Mouse (Mus musculus) gastrocnemius, adult 18-20 months (tissue): ENCODE measurements around the gene Usp10. TPM values are rescaled to one million over a fixed set of nuclear protein-coding genes. Genes with fewer than 3 reads are reported as not detected.

ENCODE experiments used
- DNase-seq: peaks from one replicate; pipeline ENCODE4 v3.0.0; 2021; ENCODE audit warnings: low spot score
- total RNA-seq, 2 experiments: library from RNA; stranded (reverse); gene quantifications; 2 replicates each; pipeline ENCODE4 v1.2.3; 2021

Gene Usp10
- total RNA-seq, 2 experiments from 2014 or later, result 62.1 to 62.7 TPM

DNA sequence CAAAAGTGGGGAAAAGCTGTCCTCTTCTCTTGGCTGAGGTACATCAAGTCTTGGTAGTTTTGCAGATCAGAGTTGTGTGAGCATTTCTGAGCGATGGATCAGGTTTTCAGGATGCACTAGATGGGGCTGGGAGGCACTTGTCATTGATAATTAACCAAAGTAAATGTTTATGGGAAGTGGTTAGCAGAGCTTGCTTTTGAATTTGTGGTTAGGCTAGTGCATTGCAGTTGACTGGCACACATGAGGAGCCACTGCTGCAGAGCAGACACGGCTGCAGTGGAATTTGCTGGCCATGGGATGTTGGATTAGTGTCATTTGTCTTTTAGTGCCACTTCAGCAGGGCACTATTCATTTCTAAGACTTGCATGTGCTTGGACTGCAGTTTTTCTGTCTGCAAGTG lies 4.0 kb downstream of the Usp10 start:
- DNase-seq, result no peak

DNA sequence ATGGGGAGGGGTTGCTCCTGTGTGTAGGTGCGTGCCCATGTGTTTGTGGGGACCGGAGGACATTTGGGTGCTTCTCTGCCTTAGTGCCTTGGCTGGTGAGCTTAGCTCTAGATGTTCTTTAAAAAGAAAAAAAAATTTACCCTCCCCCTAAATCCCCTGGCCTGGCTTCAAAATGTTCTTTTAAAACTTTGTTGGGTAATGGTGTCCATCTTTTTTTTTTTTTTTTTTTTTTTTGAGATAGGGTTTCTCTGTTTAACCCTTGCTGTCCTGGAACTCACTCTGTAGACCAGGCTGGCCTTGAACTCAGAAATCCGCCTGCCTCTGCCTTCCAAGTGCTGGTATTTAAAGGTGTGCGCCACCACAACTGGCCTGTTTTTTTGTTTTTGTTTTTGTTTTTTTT lies 5.1 kb downstream of the Usp10 start:
- no peak for DNase-seq

DNA sequence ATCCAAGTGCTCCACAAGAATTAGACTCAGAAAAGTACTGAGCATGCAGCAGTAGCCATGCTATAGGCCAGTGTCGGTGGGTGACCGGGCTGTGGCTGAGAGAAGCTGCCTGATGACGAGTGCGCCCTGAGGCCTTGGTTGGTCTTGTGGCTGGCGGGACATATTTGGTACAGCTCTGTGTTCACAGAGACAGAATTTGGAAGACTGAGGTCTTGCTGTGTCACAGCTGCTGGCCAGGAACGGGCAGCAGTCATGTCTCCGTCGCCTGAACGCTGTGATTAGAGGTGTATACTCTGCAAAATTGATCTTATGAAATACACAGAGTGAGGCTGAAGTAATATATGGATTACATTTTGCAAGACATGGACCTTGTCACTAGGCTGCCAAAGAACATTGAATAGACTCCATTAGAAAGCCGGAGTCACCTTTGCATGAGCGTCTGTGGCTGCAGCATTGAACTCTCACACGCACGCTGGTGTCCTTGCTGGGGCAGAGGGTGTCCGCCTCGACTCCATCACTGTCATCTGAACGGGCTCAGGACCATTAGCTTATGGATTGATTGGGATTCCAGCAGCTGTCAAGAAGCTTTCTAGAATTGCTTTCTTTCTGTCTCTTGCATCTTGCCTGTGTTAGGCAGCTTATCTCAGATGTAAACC lies 6.2 kb downstream of the Usp10 start:
- DNase-seq, result no peak

DNA sequence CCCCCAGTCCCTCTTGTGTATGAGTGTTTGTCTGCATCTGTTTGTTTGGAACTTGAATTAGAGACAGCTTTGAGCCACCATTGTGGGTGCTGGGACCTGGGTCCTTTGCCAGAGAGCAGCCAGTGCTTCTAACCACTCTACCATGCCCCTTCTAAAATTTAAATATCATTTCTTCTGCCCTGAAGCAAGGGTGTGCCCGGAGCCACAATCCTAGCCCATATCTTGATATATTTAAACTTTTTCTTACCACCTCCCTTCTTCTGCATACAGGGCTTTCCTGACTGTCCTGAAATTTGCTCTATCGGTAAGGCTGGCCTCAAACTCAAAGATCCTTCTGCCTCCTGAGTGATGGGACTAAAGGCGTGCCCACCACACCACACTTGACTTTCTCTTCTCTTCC lies 7.3 kb downstream of the Usp10 start:
- DNase-seq, result no peak

DNA sequence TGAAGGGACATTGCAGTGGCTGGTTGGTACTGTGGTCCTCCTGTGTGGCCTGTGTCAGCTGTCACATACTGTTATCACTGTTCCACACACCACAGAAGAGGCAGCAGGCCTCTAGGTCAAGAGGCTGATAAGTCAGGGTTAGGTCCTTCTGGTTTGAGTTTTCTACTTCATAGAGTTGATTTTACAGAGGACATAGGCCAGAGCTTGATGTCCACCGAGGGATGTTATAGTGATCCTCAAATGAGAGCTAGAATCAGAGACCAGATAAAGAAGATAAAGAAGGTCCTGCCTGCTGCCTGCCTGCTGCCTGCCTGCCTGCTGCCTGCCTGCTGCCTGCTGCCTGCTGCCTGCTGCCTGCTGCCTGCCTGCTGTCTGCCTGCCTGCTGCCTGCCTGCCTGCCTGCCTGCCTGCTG lies 8.0 kb downstream of the Usp10 start:
- no peak for DNase-seq

DNA sequence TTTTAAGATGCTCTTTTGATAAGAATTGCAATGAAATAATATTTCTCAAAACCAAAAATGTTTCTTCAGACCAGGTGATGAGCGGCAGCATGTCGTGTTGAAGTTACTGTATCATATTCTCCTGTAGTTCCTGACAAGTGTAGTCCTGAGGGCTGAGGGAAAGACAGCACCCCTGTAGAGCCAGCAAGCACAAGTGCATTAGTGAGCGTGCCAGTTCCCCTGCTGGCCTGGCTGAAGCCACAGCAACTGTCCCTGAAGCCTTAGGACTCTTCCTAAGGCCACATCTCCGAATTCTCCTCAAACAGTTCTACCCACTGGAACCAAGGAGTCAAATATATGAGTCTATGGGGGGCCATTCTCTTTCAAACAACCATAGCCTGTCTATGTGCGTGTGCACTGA lies 13.1 kb downstream of the Usp10 start:
- no peak for DNase-seq

DNA sequence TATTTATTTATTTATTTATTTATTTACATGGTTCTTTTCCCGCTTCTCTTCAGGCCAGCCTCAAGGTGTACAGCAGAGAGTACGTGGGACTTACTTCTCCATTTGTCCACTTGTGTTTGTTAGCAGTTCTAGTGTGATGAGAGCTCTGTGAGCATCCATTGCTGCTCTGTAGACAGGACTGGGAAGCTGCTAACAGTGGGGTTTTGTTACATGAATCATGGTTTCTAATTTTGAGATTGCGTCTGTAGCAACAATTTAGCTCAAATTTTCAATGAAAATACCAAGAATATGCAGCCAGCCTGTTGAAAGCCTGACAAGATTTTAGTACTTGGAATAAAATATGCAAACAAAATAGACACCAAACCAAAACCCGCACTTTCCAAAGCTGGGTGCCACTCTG lies 15.3 kb downstream of the Usp10 start:
- DNase-seq, result no peak

DNA sequence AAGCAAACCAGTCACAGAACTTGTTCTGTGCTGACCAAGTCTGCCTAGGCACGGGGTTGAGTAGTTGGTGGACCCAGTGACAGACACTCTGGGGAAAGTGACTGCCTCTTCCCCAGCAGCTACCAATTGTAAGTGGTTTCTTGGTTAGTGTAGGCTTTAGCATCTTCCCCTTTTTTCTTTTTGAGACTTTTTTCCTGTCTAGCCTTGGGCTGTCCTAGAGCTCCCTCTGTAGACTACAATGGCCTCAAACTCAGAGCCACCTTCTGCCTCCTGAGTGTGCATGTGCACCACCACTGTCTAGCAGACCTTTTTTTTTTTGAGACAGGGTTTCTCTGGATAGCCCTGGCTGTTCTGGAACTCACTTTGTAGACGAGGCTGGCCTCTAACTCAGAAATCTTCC lies 16.3 kb downstream of the Usp10 start:
- DNase-seq, result no peak

DNA sequence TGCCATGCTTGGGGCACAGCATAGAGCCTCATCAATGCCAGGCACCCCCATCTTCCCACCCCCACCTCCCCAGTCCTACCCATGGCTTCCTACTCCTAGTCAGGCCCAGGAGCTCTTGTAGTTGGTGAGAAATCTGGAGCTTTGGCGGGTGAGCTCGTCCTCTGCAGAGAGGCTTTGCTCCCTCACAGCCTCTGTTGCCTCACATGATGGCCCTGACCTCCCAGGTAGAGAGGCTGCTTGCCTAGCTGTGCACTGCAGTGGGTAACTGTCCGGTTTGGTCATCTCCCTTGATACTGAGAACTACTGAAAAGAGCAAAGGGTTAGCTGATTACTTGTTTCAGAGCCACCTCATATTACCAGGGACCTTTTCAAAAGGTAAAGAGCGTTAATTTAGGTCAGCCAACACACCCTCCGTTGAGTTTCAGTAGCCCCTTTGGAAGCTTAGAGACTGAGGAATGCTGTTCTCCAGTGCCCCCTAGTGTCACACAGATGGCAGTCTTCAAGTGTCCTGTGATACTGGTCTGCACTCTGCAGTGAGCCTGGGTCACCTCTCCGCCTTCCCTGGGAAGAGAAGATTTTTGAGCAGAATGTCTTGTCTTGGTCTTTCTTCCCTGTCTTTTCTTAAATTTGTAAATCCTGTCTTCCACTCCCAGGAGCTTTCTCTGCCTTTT lies 17.4 kb downstream of the Usp10 start:
- peak; percentile 57 for DNase-seq

DNA sequence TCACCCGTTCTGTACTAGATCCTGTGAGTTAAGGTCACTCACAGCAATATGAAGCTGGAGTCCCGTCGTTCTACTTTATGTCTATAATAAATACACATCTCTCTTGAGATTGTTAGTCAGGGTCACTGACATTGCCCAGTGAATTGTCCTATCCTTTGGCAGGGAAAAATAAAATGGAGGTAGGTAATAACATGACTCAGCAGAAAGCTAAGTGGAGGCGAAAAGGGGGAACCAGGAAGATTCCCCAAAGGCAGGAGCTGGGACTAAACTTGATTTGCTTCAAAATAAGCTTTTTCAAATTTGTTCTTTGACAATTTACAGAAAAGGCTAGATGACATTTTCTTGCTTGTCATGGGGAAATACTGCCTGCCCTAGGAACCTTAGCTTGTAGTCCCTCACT lies 21.2 kb downstream of the Usp10 start:
- DNase-seq, result no peak

DNA sequence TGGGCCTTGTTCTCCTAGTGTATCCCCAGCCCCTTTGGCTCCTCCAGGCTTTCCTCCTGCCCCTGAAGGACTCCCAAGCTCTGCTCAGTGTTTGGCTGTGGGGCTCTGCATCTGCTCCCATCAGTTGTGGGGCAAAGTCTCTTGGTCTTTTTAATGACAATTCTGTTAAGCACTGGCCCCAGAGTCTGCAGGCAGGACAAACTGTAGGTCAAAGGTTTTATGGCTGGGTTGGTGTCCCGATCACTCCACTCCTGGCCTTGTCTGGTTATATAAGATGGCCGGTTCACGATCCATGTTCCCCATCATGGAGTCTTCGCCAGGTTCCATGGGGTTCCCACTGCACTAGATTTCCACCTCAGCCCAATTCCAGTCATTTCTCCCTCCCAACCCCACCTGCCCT lies 23.5 kb downstream of the Usp10 start:
- no peak for DNase-seq

DNA sequence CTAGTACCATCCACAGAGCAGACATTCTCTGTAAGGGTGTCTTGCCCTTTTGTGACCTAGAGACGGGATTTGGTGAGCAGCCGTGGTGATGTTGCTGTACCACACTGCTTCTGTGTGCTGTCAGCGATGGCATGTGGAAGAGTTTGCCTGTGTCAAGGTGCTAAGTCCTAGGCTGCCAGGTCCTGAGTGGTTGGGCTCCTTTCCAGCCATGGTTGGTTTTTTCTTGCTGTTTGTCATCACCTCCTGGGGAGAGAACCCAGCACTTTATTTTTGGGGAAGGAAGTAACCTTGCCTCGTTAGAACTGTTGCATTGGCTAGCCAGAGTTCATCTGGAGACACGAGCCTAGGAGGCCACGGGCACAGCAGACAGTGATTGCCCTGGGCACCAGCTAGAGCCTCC lies 25.4 kb downstream of the Usp10 start:
- no peak for DNase-seq

DNA sequence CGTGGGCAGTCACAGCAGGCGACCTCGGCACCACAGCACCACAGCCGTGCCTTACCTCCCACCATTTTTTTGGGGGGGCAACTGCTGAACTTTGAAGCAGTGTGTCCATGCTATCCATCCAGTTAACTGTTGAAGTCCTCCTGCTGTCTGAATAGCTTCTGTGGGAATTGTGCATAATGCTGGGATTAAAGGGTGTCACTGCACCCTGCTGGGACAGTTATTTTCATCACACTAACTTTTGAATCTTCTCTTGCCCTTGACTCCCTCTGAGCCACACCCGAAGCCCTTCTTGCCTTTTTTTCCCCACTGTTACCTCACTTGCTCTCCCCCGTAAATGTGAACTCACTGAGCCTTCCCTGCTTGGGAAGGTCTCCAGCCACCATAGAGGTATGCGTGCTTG lies 28.3 kb downstream of the Usp10 start:
- no peak for DNase-seq

DNA sequence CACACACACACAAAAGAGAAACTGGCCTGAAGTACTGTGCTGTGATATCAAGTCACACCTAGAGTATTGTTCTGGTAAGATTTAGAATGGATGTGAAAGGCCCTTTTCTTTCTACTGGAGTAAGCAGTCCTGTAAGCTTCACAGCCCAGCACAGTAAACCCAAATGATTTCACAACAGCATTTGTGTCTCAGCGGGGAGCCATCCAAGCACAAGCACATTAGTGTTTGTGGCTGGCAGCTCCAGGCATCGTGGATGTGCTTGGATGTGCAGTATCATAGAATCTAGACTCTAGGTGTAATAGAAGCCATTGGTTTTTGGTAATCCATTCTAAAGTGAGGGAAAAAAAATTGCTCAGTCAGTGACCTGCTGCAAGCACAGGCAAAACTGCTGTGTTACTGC lies 29.2 kb downstream of the Usp10 start:
- no peak for DNase-seq

DNA sequence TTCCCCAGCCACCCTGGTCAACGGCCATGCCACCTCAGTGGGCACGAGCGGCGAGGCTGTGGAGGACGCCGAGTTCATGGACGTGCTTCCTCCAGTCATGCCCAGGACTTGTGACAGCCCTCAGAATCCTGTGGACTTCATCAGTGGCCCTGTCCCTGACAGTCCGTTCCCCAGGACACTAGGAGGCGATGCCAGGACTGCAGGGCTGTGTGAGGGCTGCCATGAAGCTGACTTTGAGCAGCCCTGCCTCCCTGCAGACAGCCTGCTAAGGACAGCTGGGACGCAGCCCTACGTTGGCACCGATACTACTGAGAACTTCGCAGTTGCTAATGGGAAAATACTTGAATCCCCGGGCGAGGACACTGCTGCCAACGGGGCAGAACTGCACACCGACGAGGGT lies 31.3 kb downstream of the Usp10 start:
- DNase-seq, result no peak

DNA sequence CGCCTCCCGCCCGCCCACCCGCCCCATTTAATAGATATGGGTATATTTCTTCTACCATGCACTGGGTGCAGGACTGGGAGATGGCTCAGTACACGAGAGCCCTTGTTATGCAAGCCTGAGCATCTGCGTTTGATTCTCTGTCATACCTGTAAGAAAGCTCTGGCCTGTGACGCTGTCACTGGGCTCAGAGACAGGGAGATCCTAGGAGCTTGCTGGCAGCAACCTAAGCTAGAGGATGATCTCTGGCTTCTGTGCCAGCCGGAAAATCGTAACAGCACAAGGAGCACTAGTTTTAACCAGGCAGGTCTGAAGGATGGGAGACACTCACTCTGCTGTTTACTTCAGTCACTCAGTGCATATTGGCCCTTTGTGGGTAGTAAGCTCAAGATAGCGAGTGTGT lies 33.5 kb downstream of the Usp10 start:
- DNase-seq, result no peak

DNA sequence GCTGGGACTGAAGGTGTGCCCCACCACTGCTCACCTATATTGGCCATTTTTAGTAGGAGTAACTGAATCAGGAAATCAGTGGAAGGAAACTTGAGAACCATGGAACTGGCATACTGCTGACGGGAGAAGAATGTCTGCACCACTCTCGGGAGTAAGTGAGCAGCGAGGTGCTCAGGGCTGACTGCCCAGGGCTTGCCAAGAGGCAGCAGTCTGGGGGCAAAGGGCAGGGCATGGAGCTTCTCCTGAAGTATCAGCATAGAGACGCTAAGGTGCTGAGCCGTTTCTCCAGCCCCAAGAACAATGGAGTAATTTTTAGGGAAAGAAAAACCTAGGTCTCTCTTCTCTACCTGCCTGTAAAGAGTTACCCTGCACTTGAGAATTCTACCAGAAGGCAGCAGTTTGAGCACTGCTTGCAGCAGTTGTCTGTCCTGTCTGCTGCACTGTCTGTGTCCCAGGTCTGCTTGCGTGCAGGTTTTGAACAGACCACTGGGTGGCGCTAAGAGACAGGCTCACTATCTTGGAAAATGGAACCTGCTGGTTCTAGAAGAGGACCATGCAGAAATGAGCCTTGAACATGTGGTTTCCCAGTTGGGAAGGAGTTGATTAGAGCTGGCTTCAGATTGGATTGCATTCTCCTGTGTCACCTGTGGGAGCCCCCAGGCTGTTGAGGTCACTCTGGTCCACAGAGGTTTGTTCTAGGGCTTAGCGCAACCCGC lies 34.1 kb downstream of the Usp10 start:
- peak; percentile 80 for DNase-seq

DNA sequence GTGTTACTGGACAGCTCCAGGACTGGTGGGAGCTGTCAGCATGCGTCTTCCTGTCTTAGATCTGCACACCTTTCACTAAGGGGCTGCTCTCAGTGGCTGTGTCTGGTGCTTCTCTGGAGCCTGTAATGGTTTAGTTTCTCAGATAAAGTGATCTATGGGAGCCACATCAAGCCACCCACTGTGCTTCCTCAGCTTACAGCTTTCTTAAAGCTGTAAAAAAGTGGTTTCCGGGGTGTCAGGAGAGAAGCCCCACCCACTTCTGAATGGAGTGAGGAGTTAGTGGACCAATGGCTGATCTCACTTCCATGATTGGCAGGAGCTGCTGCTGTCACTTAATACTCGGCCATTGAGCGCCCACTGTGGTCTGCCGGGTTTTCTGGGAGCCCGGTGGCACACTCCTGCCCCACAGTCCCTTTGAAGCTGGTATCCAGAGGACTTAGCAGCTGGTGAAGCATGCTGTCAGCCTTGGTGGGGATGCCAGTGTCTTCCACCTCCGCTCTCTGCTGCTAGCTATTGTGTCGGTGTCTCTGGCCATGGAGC lies 36.2 kb downstream of the Usp10 start:
- DNase-seq, result no peak

DNA sequence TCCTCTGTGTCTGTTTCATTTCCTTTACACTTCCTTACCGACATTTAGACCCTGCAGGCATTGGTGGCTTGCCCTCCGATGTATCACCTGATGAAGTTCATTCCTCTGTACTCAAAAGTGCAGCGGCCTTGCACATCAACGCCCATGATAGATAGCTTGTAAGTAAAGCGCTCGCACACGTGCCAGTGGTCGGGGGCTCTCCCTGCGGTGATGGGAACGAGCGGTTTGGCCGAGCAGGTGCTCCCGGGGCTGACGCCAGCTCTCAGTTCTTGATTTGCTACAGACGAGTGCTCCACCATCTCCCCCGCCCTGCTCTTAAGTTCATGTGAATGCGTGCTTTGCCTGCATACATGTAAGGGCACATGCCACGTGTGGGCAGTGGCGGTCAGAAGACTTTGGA lies 37.5 kb downstream of the Usp10 start:
- no peak for DNase-seq

DNA sequence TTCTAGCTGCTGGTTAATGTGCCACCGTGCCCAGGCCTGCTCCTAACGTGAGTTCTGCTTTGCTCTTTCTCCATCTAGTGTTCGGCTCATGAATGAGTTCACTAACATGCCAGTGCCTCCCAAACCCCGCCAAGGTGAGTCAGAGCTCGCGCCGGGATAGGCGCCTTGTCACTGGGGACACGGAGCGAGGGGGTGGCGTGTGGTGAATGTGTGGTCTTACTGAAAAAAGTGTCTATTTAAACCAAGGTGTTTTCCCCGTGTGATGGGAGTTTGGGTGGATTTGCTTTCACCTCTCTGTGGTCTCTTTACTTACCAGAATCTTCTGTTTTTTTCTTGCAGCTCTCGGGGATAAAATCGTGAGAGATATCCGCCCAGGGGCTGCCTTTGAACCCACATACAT lies 38.2 kb downstream of the Usp10 start:
- no peak for DNase-seq

DNA sequence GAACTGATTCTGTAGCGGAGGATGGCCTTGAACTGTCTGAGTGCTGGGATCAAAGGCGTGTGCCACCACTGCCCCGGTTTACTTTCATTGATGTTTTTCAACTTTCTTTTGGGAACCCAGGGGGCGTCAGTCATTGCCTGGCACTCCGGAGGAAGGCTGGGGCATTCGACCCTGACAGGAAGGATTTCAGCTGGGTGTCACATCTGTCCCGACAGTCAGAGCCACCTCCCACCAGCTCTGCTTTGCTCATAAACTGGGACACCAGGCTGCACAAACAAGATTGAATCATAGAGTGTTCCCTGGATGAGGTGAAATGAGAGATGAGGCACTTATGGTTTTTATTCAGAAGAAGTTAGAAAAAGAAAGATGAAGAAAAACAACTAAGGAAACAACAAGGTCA lies 42.1 kb downstream of the Usp10 start:
- no peak for DNase-seq

DNA sequence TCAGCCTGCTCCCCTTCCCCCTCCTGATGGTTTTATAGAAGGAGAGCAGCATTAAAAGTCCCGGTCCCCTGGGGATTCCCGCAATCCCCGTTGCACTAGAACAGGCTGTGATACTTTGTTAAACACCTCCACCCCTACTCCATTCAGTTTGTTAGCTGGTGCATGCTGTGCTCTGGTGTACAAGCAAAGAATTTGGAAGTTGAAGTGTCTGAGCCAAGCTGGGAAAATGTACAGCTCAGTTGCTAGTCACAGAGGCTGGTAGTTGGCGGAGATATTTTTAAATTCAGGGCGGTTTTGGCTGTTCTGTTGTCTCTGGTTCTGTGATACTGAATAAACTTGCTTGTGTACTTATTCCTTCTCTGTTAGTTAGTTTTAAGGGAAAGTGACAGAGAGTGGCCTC lies 42.6 kb downstream of the Usp10 start:
- DNase-seq, result no peak

DNA sequence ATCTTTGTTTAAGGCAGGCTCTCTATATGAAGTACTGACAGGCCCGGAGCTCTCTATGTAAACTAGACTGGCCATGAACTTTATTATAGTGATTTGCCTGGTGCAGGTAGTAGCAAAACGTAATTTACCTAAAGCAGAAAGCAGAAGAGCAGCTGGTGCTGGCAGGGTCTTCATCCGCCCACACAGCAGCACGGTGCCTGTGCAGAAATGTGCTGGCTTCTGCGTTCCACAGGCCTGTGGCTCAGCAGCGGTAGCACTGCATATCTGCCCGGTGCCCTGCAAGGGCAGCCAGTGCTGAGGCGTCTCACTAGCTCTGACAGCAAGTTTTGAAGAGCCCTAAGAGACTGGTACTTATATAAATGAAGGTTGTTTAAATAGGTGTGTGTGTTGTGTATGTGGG lies 45.2 kb downstream of the Usp10 start:
- no peak for DNase-seq
